Mouse (Mus musculus) spleen, postnatal 4 days (tissue): Measurements from ENCODE around the gene Anks1.
"Not testable (repeated sequence)": the region's sequence is repeated elsewhere in the genome, so short reads cannot be mapped to it uniquely, and the experiment has no call there.

Experiments
- DNase-seq, 2 experiments: peaks; one replicate each; pipeline ENCODE4 v3.0.0; 2022; ENCODE audit warnings: low spot score in 2 of 2

Anks1 gene

GRCm38 (mm10) chr17:27931826-27932225 lies 22.7 kb downstream of the Anks1 start:
- DNase-seq, result no peak

- DNase-seq, result no peak
Measured at GRCm38 (mm10) chr17:27934136-27934910, 25.2 kb downstream of the Anks1 start.

GRCm38 (mm10) chr17:27935091-27935490 lies 26.0 kb downstream of the Anks1 start:
- DNase-seq, result no peak

GRCm38 (mm10) chr17:27937054-27937615 lies 28.0 kb downstream of the Anks1 start:
- DNase-seq, result no peak

GRCm38 (mm10) chr17:27938121-27938754 lies 29.1 kb downstream of the Anks1 start:
- DNase-seq, result no peak

- DNase-seq, result no peak
Measured at GRCm38 (mm10) chr17:27939028-27939427, 29.9 kb downstream of the Anks1 start.

GRCm38 (mm10) chr17:27940352-27940751 lies 31.2 kb downstream of the Anks1 start:
- DNase-seq, result no peak

GRCm38 (mm10) chr17:27941178-27941577 lies 32.1 kb downstream of the Anks1 start:
- no peak for DNase-seq

GRCm38 (mm10) chr17:27941698-27942097 lies 32.6 kb downstream of the Anks1 start:
- no peak for DNase-seq

- DNase-seq, result no peak
Measured at GRCm38 (mm10) chr17:27942131-27942530, 33.0 kb downstream of the Anks1 start.

- DNase-seq, result no peak
Measured at GRCm38 (mm10) chr17:27945546-27946216, 36.6 kb downstream of the Anks1 start.

GRCm38 (mm10) chr17:27946371-27946770 lies 37.3 kb downstream of the Anks1 start:
- no peak for DNase-seq

- no peak for DNase-seq
Measured at GRCm38 (mm10) chr17:27947155-27947554, 38.0 kb downstream of the Anks1 start.

GRCm38 (mm10) chr17:27953136-27953535 lies 44.0 kb downstream of the Anks1 start:
- DNase-seq, result no peak

GRCm38 (mm10) chr17:27954629-27955402 lies 45.7 kb downstream of the Anks1 start:
- no peak for DNase-seq

- no peak for DNase-seq
Measured at GRCm38 (mm10) chr17:27957649-27958048, 48.5 kb downstream of the Anks1 start.

GRCm38 (mm10) chr17:27960128-27961111 lies 51.3 kb downstream of the Anks1 start:
- DNase-seq, result no peak

- DNase-seq, result not testable (repeated sequence)
Measured at GRCm38 (mm10) chr17:27963120-27963519, 54.0 kb downstream of the Anks1 start.

- DNase-seq, result no peak
Measured at GRCm38 (mm10) chr17:27964607-27965006, 55.5 kb downstream of the Anks1 start.

GRCm38 (mm10) chr17:27965292-27965691 lies 56.2 kb downstream of the Anks1 start:
- no peak for DNase-seq
